Mouse (Mus musculus): ENCODE data around the gene Kcnk7.
A peak's percentile ranks its signal among the peaks of the same experiment; 100 is the strongest.

The Kcnk7 gene

GRCm38 (mm10) chr19:5691601-5692000, 12.6 kb upstream of the Kcnk7 start:
- no peak for DNase-seq

- no peak for DNase-seq
Observed at GRCm38 (mm10) chr19:5692086-5692912, 11.9 kb upstream of the Kcnk7 start.

GRCm38 (mm10) chr19:5692913-5693396, 11.2 kb upstream of the Kcnk7 start:
- DNase-seq: no peak

GRCm38 (mm10) chr19:5693801-5694200, 10.4 kb upstream of the Kcnk7 start:
- no peak for DNase-seq

- DNase-seq: no peak
Observed at GRCm38 (mm10) chr19:5695849-5696462, 8.2 kb upstream of the Kcnk7 start.

- DNase-seq: peak; percentile 57
Observed at GRCm38 (mm10) chr19:5704801-5705571, 819 bp downstream of the Kcnk7 start.

GRCm38 (mm10) chr19:5710068-5710467, 5.9 kb downstream of the Kcnk7 start:
- DNase-seq: no peak

- DNase-seq: no peak
Observed at GRCm38 (mm10) chr19:5710581-5710980, 6.4 kb downstream of the Kcnk7 start.

- peak; percentile 64 for DNase-seq
Observed at GRCm38 (mm10) chr19:5711218-5711617, 7.1 kb downstream of the Kcnk7 start.

- no peak for DNase-seq
Observed at GRCm38 (mm10) chr19:5711907-5712460, 7.8 kb downstream of the Kcnk7 start.

- no peak for DNase-seq
Observed at GRCm38 (mm10) chr19:5713255-5713654, 9.1 kb downstream of the Kcnk7 start.

GRCm38 (mm10) chr19:5713730-5714129, 9.6 kb downstream of the Kcnk7 start:
- DNase-seq: no peak

GRCm38 (mm10) chr19:5715793-5716688, 11.9 kb downstream of the Kcnk7 start:
- DNase-seq: no peak

- no peak for DNase-seq
Observed at GRCm38 (mm10) chr19:5716955-5717354, 12.8 kb downstream of the Kcnk7 start.

- no peak for DNase-seq
Observed at GRCm38 (mm10) chr19:5721233-5721632, 17.1 kb downstream of the Kcnk7 start.

GRCm38 (mm10) chr19:5722848-5723425, 18.8 kb downstream of the Kcnk7 start:
- DNase-seq: no peak

- DNase-seq: no peak
Observed at GRCm38 (mm10) chr19:5723934-5724548, 19.9 kb downstream of the Kcnk7 start.

GRCm38 (mm10) chr19:5724549-5724941, 20.4 kb downstream of the Kcnk7 start:
- peak; percentile 27 for DNase-seq

GRCm38 (mm10) chr19:5725029-5725707, 21.0 kb downstream of the Kcnk7 start:
- no peak for DNase-seq

GRCm38 (mm10) chr19:5725767-5726515, 21.8 kb downstream of the Kcnk7 start, which contains the start of gene Ehbp1l1:
Ehbp1l1 (minus strand) TSS chr19:5726317.
- DNase-seq: peak; percentile 79

Measured in thymus, postnatal 25 days (tissue).